Mouse (Mus musculus) frontal cortex, adult 2 months (tissue): ENCODE results near the gene Rbm45. TPM values are rescaled to one million over a fixed set of nuclear protein-coding genes. Genes with fewer than 3 reads are reported as not detected.

Experiments used
- polyA plus RNA-seq: library from polyadenylated mRNA; depleted of rRNA; stranded (reverse); fragments of >200 nt; gene quantifications from 2 replicates; pipeline ENCODE4 v1.2.3, GENCODE M21; 2012; rRNA removed

Rbm45 gene
- polyA plus RNA-seq, 1 experiment, result 29.4 TPM

Other genes with a start within 250 kb of the Rbm45 start
- 1.1 and 1.6 TPM in 2 replicates for gene Pde11a, start 31.2 kb upstream of the Rbm45 start, polyA plus RNA-seq
- not detected in 2 replicates for gene Cyct, start 9.5 kb upstream of the Rbm45 start, polyA plus RNA-seq
- 18.2 and 19.2 TPM in 2 replicates for gene Osbpl6, start 36.5 kb downstream of the Rbm45 start, polyA plus RNA-seq